Mouse (Mus musculus): ENCODE results near the gene Galnt11. TPM values are rescaled to one million over a fixed set of nuclear protein-coding genes. Genes with fewer than 3 reads are reported as not detected.
A peak's percentile ranks its signal among the peaks of the same experiment; 100 is the strongest.
"Not testable (repeated sequence)": the region's sequence is repeated elsewhere in the genome, so short reads cannot be mapped to it uniquely, and the experiment has no call there.

The Galnt11 gene
- polyA plus RNA-seq (2015; fragmentation: Nextera tagmentation; extraction: Ambion mirVana), result 35.5 and 38.6 TPM in 2 replicates

- Histone ChIP-seq H3K9ac (peak within 1 kb of the TSS; percentile 74), H3K27ac (peak within 1 kb of the TSS; percentile 87), H3K27me3 (replicated peaks) (no peaks in the 10 kb centered on the region), H3K9me3 (no peaks in the 10 kb centered on the region), H3K4me2 (peak within 1 kb of the TSS; percentile 68), H3K4me3 (replicated peaks) (peak within 1 kb of the TSS; percentile 75), H3K36me3 (no peaks in the 10 kb centered on the region), H3K4me1 (peaks cover 5% of the 10 kb centered on the region; the same call in 1 of the 2 replicates)
- no peak for ATAC-seq (ENCODE audit: insufficient read depth, low FRiP score, low read depth)
- WGBS, result 82% methylated on average over 3 of the region's 3 CpGs
Observed at GRCm38 (mm10) chr5:25221604-25222003, at the start of gene Galnt11. TSS of gene Galnt11 (plus strand) at chr5:25221904.

GRCm38 (mm10) chr5:25177937-25178336, 43.8 kb upstream of the Galnt11 start:
- H3K4me3 ChIP-seq (replicated peaks); H3K9ac ChIP-seq; H3K9me3 ChIP-seq; H3K27ac ChIP-seq; H3K4me2 ChIP-seq; H3K36me3 ChIP-seq; H3K4me1 ChIP-seq; H3K27me3 ChIP-seq (replicated peaks); ATAC-seq (ENCODE audit: insufficient read depth, low FRiP score, low read depth): not testable (repeated sequence)
- WGBS, result 90% methylated on average over 5 of the region's 5 CpGs

- not testable (repeated sequence) for H3K4me2 ChIP-seq; H3K36me3 ChIP-seq; H3K27ac ChIP-seq; ATAC-seq (ENCODE audit: insufficient read depth, low FRiP score, low read depth); H3K27me3 ChIP-seq (replicated peaks); H3K4me1 ChIP-seq; H3K4me3 ChIP-seq (replicated peaks); H3K9me3 ChIP-seq; H3K9ac ChIP-seq
- WGBS, result 88% methylated on average over 4 of the region's 4 CpGs
Observed at GRCm38 (mm10) chr5:25178543-25178942, 43.2 kb upstream of the Galnt11 start.

- H3K27me3 ChIP-seq (replicated peaks), result no peaks in the 10 kb centered on the region
- H3K27ac ChIP-seq, result no peak overlapping the region
- ATAC-seq (ENCODE audit: insufficient read depth, low FRiP score, low read depth), result no peak
- H3K4me1 ChIP-seq, result no peaks in the 10 kb centered on the region
- H3K9me3 ChIP-seq, result no peaks in the 10 kb centered on the region
- H3K4me2 ChIP-seq, result no peak overlapping the region
- no peak overlapping the region for H3K9ac ChIP-seq
- H3K36me3 ChIP-seq, result no peaks in the 10 kb centered on the region
- WGBS, result 95% methylated on average over 4 of the region's 4 CpGs
- H3K4me3 ChIP-seq (replicated peaks), result no peak overlapping the region
Observed at GRCm38 (mm10) chr5:25179284-25179683, 42.4 kb upstream of the Galnt11 start.

GRCm38 (mm10) chr5:25179936-25180488, 41.7 kb upstream of the Galnt11 start:
- Histone ChIP-seq H3K4me3 (replicated peaks) (no peak overlapping the region), H3K4me1 (no peaks in the 10 kb centered on the region), H3K9me3 (no peaks in the 10 kb centered on the region), H3K27ac (no peak overlapping the region), H3K27me3 (replicated peaks) (no peaks in the 10 kb centered on the region), H3K36me3 (no peaks in the 10 kb centered on the region), H3K4me2 (no peak overlapping the region), H3K9ac (no peak overlapping the region)
- whole genome bisulfite sequencing, result 83% methylated on average over 3 of the region's 3 CpGs
- no peak for ATAC-seq (ENCODE audit: insufficient read depth, low FRiP score, low read depth)

DNA sequence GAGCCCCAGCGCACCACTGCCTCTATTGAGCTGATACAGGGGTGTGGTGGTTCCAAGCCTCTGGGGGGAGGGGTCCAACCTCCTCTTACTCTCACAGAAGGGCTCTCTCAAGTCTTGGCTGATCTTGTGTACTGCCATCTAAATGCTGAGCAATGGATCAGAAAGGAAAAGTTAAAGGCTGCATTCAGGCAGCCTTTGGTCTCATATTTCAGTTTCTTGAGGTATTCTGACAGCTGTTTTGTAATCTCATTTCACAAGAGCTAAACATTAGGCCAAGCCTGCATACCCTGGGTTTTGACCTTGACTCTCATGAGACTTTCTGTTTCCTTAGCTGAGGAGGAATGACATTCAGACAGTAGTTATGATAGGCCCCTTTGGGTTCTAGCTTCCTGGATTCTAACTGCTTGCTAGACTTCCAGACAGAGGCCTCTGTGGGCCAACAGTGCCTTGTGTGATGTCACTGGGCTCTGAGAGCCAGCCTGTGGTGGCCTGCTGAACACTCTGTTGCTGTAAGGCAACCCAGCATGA, 40.6 kb upstream of the Galnt11 start, which contains the start of gene Galntl5:
Gene Galntl5, plus strand, starts transcription at position 457 of the 528 bp plus-strand sequence.
- no peak for ATAC-seq (ENCODE audit: insufficient read depth, low FRiP score, low read depth)
- WGBS, result 61% methylated on average over 1 of the region's 1 CpGs
- Histone ChIP-seq H3K9ac (no peak within 1 kb of the TSS), H3K27ac (no peak within 1 kb of the TSS), H3K9me3 (no peaks in the 10 kb centered on the region), H3K36me3 (no peaks in the 10 kb centered on the region), H3K4me3 (replicated peaks) (no peak within 1 kb of the TSS), H3K4me1 (no peaks in the 10 kb centered on the region), H3K4me2 (no peak within 1 kb of the TSS), H3K27me3 (replicated peaks) (no peaks in the 10 kb centered on the region)

DNA sequence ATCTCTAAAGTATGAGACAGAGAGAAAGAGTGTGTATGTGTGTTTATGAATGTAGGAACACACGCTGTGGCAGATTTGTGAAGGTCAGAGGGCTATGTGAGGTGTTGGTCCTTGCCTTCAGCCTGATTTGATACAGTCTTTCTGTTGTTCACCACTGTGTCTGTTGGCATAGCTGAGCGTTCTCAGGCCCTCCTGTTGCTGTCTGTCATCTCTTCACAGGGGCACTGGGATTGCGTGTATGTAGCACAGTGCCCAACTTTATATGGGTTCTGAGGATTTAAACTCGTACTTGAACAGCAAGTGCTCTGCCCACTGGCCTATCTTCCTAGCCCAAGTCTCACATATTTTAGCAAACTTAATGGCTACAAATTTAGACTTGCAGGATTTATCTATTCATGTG, 38.1 kb upstream of the Galnt11 start:
- 81% methylated on average over 4 of the region's 4 CpGs for WGBS
- Histone ChIP-seq H3K4me1 (no peaks in the 10 kb centered on the region), H3K4me3 (replicated peaks) (no peak overlapping the region), H3K36me3 (no peaks in the 10 kb centered on the region), H3K27me3 (replicated peaks) (no peaks in the 10 kb centered on the region), H3K9ac (no peak overlapping the region), H3K9me3 (no peaks in the 10 kb centered on the region), H3K4me2 (no peak overlapping the region), H3K27ac (no peak overlapping the region)
- ATAC-seq (ENCODE audit: insufficient read depth, low FRiP score, low read depth), result no peak

DNA sequence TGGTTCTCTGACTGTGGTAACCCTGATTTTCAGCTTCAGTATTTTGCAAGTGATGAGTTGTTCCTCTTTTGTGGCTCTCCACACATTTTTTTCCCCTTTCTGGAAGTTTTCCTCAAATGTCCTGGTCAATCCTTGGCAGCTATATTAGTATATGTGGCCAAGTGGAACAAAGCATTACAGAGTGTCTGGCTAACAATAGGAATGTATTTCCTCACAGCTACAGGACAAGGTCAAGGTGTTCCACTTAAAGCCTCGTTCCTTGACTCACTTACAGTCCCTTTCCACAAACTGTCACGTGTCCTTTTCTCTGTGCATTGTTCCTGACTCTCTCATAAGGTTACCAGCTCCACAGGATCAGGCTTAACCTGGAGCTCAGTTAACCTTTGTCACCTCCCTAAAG, 37.1 kb upstream of the Galnt11 start:
- 47% methylated on average over 2 of the region's 2 CpGs for WGBS
- no peak overlapping the region for H3K9ac ChIP-seq
- no peak overlapping the region for H3K4me2 ChIP-seq
- no peaks in the 10 kb centered on the region for H3K27me3 ChIP-seq (replicated peaks)
- H3K4me3 ChIP-seq (replicated peaks), result no peak overlapping the region
- no peaks in the 10 kb centered on the region for H3K4me1 ChIP-seq
- no peaks in the 10 kb centered on the region for H3K36me3 ChIP-seq
- ATAC-seq (ENCODE audit: insufficient read depth, low FRiP score, low read depth), result no peak
- H3K27ac ChIP-seq, result no peak overlapping the region
- no peaks in the 10 kb centered on the region for H3K9me3 ChIP-seq

GRCm38 (mm10) chr5:25187727-25188126, 34.0 kb upstream of the Galnt11 start:
- no peaks in the 10 kb centered on the region for H3K4me1 ChIP-seq
- H3K36me3 ChIP-seq, result no peaks in the 10 kb centered on the region
- no peak overlapping the region for H3K27ac ChIP-seq
- no peak overlapping the region for H3K4me3 ChIP-seq (replicated peaks)
- ATAC-seq (ENCODE audit: insufficient read depth, low FRiP score, low read depth), result no peak
- no peak overlapping the region for H3K4me2 ChIP-seq
- no peaks in the 10 kb centered on the region for H3K27me3 ChIP-seq (replicated peaks)
- H3K9ac ChIP-seq, result no peak overlapping the region
- H3K9me3 ChIP-seq, result no peaks in the 10 kb centered on the region

- H3K4me3 ChIP-seq (replicated peaks), result no peak overlapping the region
- no peak overlapping the region for H3K9ac ChIP-seq
- H3K4me2 ChIP-seq, result no peak overlapping the region
- H3K27ac ChIP-seq, result no peak overlapping the region
- ATAC-seq (ENCODE audit: insufficient read depth, low FRiP score, low read depth), result no peak
- no peaks in the 10 kb centered on the region for H3K4me1 ChIP-seq
- H3K9me3 ChIP-seq, result no peaks in the 10 kb centered on the region
- 41% methylated on average over 1 of the region's 1 CpGs for WGBS
- no peaks in the 10 kb centered on the region for H3K27me3 ChIP-seq (replicated peaks)
- no peaks in the 10 kb centered on the region for H3K36me3 ChIP-seq
Observed at GRCm38 (mm10) chr5:25188802-25189201, 32.9 kb upstream of the Galnt11 start.

DNA sequence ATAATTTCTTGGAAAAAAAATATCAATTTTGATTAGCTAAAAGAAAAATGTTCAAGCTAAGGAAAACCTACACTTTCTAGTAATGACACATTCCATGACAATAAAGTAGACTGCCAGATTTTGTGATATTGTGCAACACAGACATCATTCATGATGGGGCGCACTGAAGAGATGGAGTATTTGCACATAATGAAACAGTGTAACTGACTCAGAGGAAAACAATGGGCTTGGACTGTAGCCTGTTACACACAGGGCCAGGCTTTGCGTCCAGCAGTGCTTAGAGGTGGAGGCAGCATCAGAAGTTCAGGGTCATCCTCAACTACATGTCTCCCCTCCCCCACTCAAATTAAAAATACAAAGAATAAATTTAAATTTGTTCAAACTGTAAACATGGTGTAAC, 31.2 kb upstream of the Galnt11 start:
- H3K36me3 ChIP-seq, result no peaks in the 10 kb centered on the region
- no peaks in the 10 kb centered on the region for H3K9me3 ChIP-seq
- no peaks in the 10 kb centered on the region for H3K27me3 ChIP-seq (replicated peaks)
- H3K9ac ChIP-seq, result no peak overlapping the region
- H3K27ac ChIP-seq, result no peak overlapping the region
- H3K4me3 ChIP-seq (replicated peaks), result no peak overlapping the region
- no peak overlapping the region for H3K4me2 ChIP-seq
- WGBS, result 75% methylated on average over 2 of the region's 2 CpGs
- no peaks in the 10 kb centered on the region for H3K4me1 ChIP-seq
- ATAC-seq (ENCODE audit: insufficient read depth, low FRiP score, low read depth), result no peak

- H3K9me3 ChIP-seq, result no peaks in the 10 kb centered on the region
- no peaks in the 10 kb centered on the region for H3K4me1 ChIP-seq
- H3K27me3 ChIP-seq (replicated peaks), result no peaks in the 10 kb centered on the region
- no peak overlapping the region for H3K4me2 ChIP-seq
- 64% methylated on average over 1 of the region's 1 CpGs for WGBS
- no peak overlapping the region for H3K4me3 ChIP-seq (replicated peaks)
- no peaks in the 10 kb centered on the region for H3K36me3 ChIP-seq
- H3K9ac ChIP-seq, result no peak overlapping the region
- no peak overlapping the region for H3K27ac ChIP-seq
- ATAC-seq (ENCODE audit: insufficient read depth, low FRiP score, low read depth), result no peak
Observed at GRCm38 (mm10) chr5:25211872-25212271, 9.8 kb upstream of the Galnt11 start.

- H3K36me3 ChIP-seq; H3K9me3 ChIP-seq; H3K4me2 ChIP-seq; H3K4me3 ChIP-seq (replicated peaks); H3K9ac ChIP-seq; H3K4me1 ChIP-seq; ATAC-seq (ENCODE audit: insufficient read depth, low FRiP score, low read depth); H3K27me3 ChIP-seq (replicated peaks); H3K27ac ChIP-seq: not testable (repeated sequence)
Observed at GRCm38 (mm10) chr5:25213216-25213615, 8.5 kb upstream of the Galnt11 start.

Measured in stomach, embryonic 15.5 days (tissue).